Mouse (Mus musculus): ENCODE results near the gene Ndufs2. TPM values are rescaled to one million over a fixed set of nuclear protein-coding genes. Genes with fewer than 3 reads are reported as not detected.
A peak's percentile ranks its signal among the peaks of the same experiment; 100 is the strongest.

Gene Ndufs2
- total and polyA plus RNA-seq, 2 experiments from 2014 or later: 221 to 230 TPM

- peak within 1 kb of the TSS; percentile 90 for H3K4me2 ChIP-seq (ENCODE audit: low read depth, low read length, poor library complexity, severe bottlenecking)
- H3K9me3 ChIP-seq (ENCODE audit: low read length): no peaks in the 10 kb centered on the region
- DNase-seq (ENCODE audit: low spot score): peak; percentile 80
- H3K4me1 ChIP-seq (ENCODE audit: insufficient read depth, low read length): peaks cover 8% of the 10 kb centered on the region; the same call in 1 of the 2 replicates
- no peak within 1 kb of the TSS for H3K27ac ChIP-seq (ENCODE audit: low read depth, low read length)
- TF ChIP-seq CTCF (IDR thresholded peaks at IDR 0.05): no peak
- no peaks in the 10 kb centered on the region for H3K27me3 ChIP-seq (ENCODE audit: insufficient read depth, low read length)
- H3K4me3 ChIP-seq (ENCODE audit: low read depth, low read length): peak within 1 kb of the TSS; percentile 56
- H3K36me3 ChIP-seq (ENCODE audit: insufficient read depth, low read length): no peaks in the 10 kb centered on the region
- under 1% methylated on average over 33 of the region's 33 CpGs for WGBS
- H3K9ac ChIP-seq (replicated peaks; ENCODE audit: low read length, poor library complexity, severe bottlenecking): peak within 1 kb of the TSS; percentile 50
- ATAC-seq (ENCODE audit: low FRiP score): peak; percentile 83
Measured at GRCm38 (mm10) chr1:171195887-171196397, 55.2 kb downstream of the Ndufs2 start, which contains the start of gene Pcp4l1. Pcp4l1 (minus strand) TSS chr1:171196268.

GRCm38 (mm10) chr1:171195046-171195822, 56.0 kb downstream of the Ndufs2 start:
- Histone ChIP-seq H3K27me3 (ENCODE audit: insufficient read depth, low read length) (no peaks in the 10 kb centered on the region), H3K4me1 (ENCODE audit: insufficient read depth, low read length) (peaks cover 8% of the 10 kb centered on the region; the same call in 1 of the 2 replicates), H3K9ac (replicated peaks; ENCODE audit: low read length, poor library complexity, severe bottlenecking) (peak overlapping the region; percentile 50), H3K27ac (ENCODE audit: low read depth, low read length) (no peak overlapping the region), H3K4me3 (ENCODE audit: low read depth, low read length) (peak overlapping the region; percentile 56), H3K9me3 (ENCODE audit: low read length) (no peaks in the 10 kb centered on the region), H3K36me3 (ENCODE audit: insufficient read depth, low read length) (no peaks in the 10 kb centered on the region), H3K4me2 (ENCODE audit: low read depth, low read length, poor library complexity, severe bottlenecking) (peak overlapping the region; percentile 90)
- ATAC-seq (ENCODE audit: low FRiP score): no peak
- no peak for DNase-seq (ENCODE audit: low spot score)
- no peak; the same call in 1 of the 2 replicates for TF ChIP-seq CTCF (IDR thresholded peaks at IDR 0.05)
- WGBS: 8% methylated on average over 20 of the region's 20 CpGs

- H3K27me3 ChIP-seq (ENCODE audit: insufficient read depth, low read length): no peaks in the 10 kb centered on the region
- TF ChIP-seq CTCF (IDR thresholded peaks at IDR 0.05): no peak
- H3K9me3 ChIP-seq (ENCODE audit: low read length): no peaks in the 10 kb centered on the region
- H3K4me2 ChIP-seq (ENCODE audit: low read depth, low read length, poor library complexity, severe bottlenecking): peak overlapping the region; percentile 90
- H3K4me3 ChIP-seq (ENCODE audit: low read depth, low read length): peak overlapping the region; percentile 30; the same call in 1 of the 2 replicates
- no peaks in the 10 kb centered on the region for H3K36me3 ChIP-seq (ENCODE audit: insufficient read depth, low read length)
- H3K27ac ChIP-seq (ENCODE audit: low read depth, low read length): no peak overlapping the region
- DNase-seq (ENCODE audit: low spot score) (no peak), ATAC-seq (ENCODE audit: low FRiP score) (no peak)
- WGBS: 28% methylated on average over 11 of the region's 11 CpGs
- H3K4me1 ChIP-seq (ENCODE audit: insufficient read depth, low read length): peaks cover 8% of the 10 kb centered on the region; the same call in 1 of the 2 replicates
- no peak overlapping the region for H3K9ac ChIP-seq (replicated peaks; ENCODE audit: low read length, poor library complexity, severe bottlenecking)
Measured at GRCm38 (mm10) chr1:171193911-171194830, 57.0 kb downstream of the Ndufs2 start.

GRCm38 (mm10) chr1:171193093-171193840, 57.9 kb downstream of the Ndufs2 start:
- peaks cover 8% of the 10 kb centered on the region; the same call in 1 of the 2 replicates for H3K4me1 ChIP-seq (ENCODE audit: insufficient read depth, low read length)
- WGBS: 3% methylated on average over 18 of the region's 18 CpGs

GRCm38 (mm10) chr1:171192283-171192682, 58.9 kb downstream of the Ndufs2 start:
- DNase-seq (ENCODE audit: low spot score): no peak
- ATAC-seq (ENCODE audit: low FRiP score): no peak
- H3K27me3 ChIP-seq (ENCODE audit: insufficient read depth, low read length): no peaks in the 10 kb centered on the region
- H3K9me3 ChIP-seq (ENCODE audit: low read length): no peaks in the 10 kb centered on the region
- no peak for TF ChIP-seq CTCF (IDR thresholded peaks at IDR 0.05)
- H3K27ac ChIP-seq (ENCODE audit: low read depth, low read length): no peak overlapping the region
- no peak overlapping the region for H3K4me3 ChIP-seq (ENCODE audit: low read depth, low read length)
- peaks cover 8% of the 10 kb centered on the region; the same call in 1 of the 2 replicates for H3K4me1 ChIP-seq (ENCODE audit: insufficient read depth, low read length)
- H3K9ac ChIP-seq (replicated peaks; ENCODE audit: low read length, poor library complexity, severe bottlenecking): no peak overlapping the region
- 0 out of 2 replicates have a peak overlapping the region, but pooled peaks have one; percentile 57 for H3K4me2 ChIP-seq (ENCODE audit: low read depth, low read length, poor library complexity, severe bottlenecking)
- no peaks in the 10 kb centered on the region for H3K36me3 ChIP-seq (ENCODE audit: insufficient read depth, low read length)
- 50% methylated on average over 10 of the region's 10 CpGs for WGBS

More at GRCm38 (mm10) chr1:171193093-171193840, 57.9 kb downstream of the Ndufs2 start:
- H3K4me2 ChIP-seq (ENCODE audit: low read depth, low read length, poor library complexity, severe bottlenecking): peak overlapping the region; percentile 57
- DNase-seq (ENCODE audit: low spot score): peak; percentile 46
- H3K9me3 ChIP-seq (ENCODE audit: low read length): no peaks in the 10 kb centered on the region
- peak; percentile 29; the same call in 1 of the 2 replicates for ATAC-seq (ENCODE audit: low FRiP score)
- no peaks in the 10 kb centered on the region for H3K36me3 ChIP-seq (ENCODE audit: insufficient read depth, low read length)
- no peak for TF ChIP-seq CTCF (IDR thresholded peaks at IDR 0.05)
- peak overlapping the region; percentile 30 for H3K4me3 ChIP-seq (ENCODE audit: low read depth, low read length)
- no peaks in the 10 kb centered on the region for H3K27me3 ChIP-seq (ENCODE audit: insufficient read depth, low read length)
- H3K27ac ChIP-seq (ENCODE audit: low read depth, low read length): 0 out of 2 replicates have a peak overlapping the region, but pooled peaks have one; percentile 26
- H3K9ac ChIP-seq (replicated peaks; ENCODE audit: low read length, poor library complexity, severe bottlenecking): peak overlapping the region; percentile 44

All from midbrain, postnatal 0 days (tissue).